Mouse (Mus musculus): ENCODE results near the gene Tfrc. TPM values are rescaled to one million over a fixed set of nuclear protein-coding genes. Genes with fewer than 3 reads are reported as not detected.
A peak's percentile ranks its signal among the peaks of the same experiment; 100 is the strongest.

Tfrc gene
- polyA plus RNA-seq, 1 experiment from 2014 or later = 73.6 TPM

DNA sequence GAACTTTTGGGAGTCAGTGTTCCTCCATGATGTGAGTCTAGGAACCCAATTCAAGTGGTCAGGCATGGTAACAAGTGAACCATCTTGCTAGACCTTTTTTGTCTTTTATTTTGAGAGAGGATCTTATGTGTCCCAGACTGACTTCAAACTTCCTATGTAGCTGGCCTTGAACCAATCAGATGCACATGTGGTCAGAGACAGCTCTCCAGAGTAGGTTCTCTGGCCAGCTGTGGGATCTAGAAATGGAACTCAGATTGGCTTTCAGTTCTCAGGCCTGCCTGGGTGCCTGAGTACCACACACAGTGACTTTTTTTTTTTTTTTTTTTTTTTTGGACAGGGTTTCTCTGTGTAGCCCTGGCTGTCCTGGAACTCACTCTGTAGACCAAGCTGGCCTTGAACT lies 39.0 kb downstream of the Tfrc start:
- no peak overlapping the region for H3K4me2 ChIP-seq (ENCODE audit: low read depth, low read length, severe bottlenecking)
- H3K27me3 ChIP-seq (ENCODE audit: control insufficient read depth, insufficient read depth, low read length) = no peaks in the 10 kb centered on the region
- H3K4me3 ChIP-seq (ENCODE audit: low read depth, low read length) = no peak overlapping the region
- H3K4me1 ChIP-seq (replicated peaks; ENCODE audit: control insufficient read depth, insufficient read depth, low read length) = peaks cover 14% of the 10 kb centered on the region
- no peaks in the 10 kb centered on the region for H3K36me3 ChIP-seq (ENCODE audit: control insufficient read depth, insufficient read depth, low read length)
- H3K27ac ChIP-seq (ENCODE audit: low read depth, low read length) = no peak overlapping the region
- no peak for ATAC-seq (replicated peaks; ENCODE audit: low FRiP score)
- DNase-seq (ENCODE audit: low spot score) = no peak
- H3K9me3 ChIP-seq (ENCODE audit: control insufficient read depth, low read length) = no peaks in the 10 kb centered on the region
- H3K9ac ChIP-seq (ENCODE audit: low read length) = no peak overlapping the region

DNA sequence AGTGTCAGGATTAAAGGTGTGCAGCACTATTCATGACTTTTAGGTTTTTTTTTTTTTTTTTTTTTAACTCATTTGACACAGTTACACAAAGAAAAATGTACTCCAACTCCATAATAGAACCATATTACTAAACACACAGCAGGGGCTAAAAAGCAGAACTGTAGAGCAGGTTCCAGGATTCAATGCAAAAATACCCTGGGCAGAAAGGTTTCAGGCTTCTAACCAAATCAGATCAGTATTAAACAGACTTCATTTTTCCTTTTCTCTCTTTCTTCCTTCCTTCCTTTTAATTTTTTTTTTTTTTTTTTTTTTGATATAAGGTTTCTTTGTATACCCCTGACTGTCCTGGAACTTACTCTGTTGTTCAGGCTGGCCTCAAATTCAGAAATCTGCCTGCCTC lies 41.7 kb downstream of the Tfrc start:
- peaks cover 8% of the 10 kb centered on the region for H3K4me1 ChIP-seq (replicated peaks; ENCODE audit: control insufficient read depth, insufficient read depth, low read length)
- no peaks in the 10 kb centered on the region for H3K9me3 ChIP-seq (ENCODE audit: control insufficient read depth, low read length)
- H3K36me3 ChIP-seq (ENCODE audit: control insufficient read depth, insufficient read depth, low read length) = no peaks in the 10 kb centered on the region
- DNase-seq (ENCODE audit: low spot score) = no peak
- no peak overlapping the region for H3K4me3 ChIP-seq (ENCODE audit: low read depth, low read length)
- ATAC-seq (replicated peaks; ENCODE audit: low FRiP score) = no peak
- H3K27me3 ChIP-seq (ENCODE audit: control insufficient read depth, insufficient read depth, low read length) = no peaks in the 10 kb centered on the region
- H3K9ac ChIP-seq (ENCODE audit: low read length) = no peak overlapping the region
- no peak overlapping the region for H3K27ac ChIP-seq (ENCODE audit: low read depth, low read length)
- H3K4me2 ChIP-seq (ENCODE audit: low read depth, low read length, severe bottlenecking) = no peak overlapping the region

DNA sequence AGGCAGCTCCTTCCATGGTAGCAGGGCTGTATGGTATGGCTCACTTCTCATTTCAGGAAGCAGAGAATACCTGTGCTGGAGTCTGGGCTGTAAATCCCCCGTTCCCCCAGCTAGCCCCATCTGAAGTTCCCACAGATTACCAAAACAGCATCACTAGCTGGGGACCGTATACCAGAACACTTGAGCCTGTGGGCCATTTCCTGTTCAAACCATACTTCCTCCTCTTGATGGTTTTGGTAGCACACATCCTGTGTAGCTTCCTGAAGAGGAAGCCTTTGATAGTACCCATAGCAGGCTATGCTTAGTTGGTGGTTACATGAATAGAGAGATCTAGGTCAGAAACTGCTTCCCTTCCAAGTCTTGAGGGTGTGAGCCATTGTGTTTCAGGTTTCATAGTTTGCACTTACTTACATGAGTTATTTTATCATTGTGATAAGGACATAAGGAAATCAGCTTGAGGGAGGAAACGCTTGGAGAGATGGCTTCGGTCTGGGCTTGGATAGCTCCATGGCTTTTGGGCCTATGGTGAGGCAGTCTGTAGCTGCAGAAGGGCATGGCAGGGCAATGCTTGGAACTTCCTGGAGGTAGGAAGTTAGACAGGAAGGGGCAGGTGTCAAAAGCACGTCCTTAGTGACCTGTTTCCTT lies 42.4 kb downstream of the Tfrc start:
- 89% methylated on average over 5 of the region's 5 CpGs for WGBS
- DNase-seq (ENCODE audit: low spot score) = peak; percentile 29

DNA sequence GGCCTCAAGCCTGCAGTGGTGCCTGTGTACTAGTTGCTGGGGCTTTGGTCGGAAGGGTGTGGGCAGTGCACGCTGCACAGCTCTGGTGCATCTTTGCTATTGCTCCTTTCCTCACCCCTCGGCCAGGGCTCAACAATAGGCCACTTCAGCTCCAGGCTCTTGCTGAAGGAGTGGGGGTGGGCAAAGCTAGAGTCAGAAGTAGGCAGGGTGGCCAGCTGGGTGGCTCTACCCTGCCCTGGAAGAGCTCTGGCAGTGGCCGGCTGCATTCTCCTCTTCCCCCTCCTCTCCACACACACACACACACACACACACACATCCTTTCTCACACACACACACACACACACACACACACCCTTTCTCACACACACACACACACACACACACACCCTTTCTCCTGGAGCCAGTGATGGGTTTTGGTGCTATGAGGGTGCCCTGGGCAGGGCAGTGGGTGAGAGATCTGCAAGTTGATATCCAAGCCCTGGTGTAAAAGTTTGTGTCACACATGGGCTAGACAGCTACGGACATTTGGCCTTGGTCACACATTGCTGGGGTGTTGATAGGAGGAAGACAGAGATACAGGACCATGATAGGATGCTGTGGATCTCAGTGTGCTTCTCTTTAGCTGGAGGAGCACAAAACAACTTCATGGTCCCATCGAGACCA lies 45.5 kb downstream of the Tfrc start:
- 75% methylated on average over 6 of the region's 6 CpGs for WGBS
- no peak for ATAC-seq (replicated peaks; ENCODE audit: low FRiP score)
- H3K9me3 ChIP-seq (ENCODE audit: control insufficient read depth, low read length) = no peaks in the 10 kb centered on the region

More for the DNA sequence above, 42.4 kb downstream of the Tfrc start:
- Histone ChIP-seq H3K9me3 (ENCODE audit: control insufficient read depth, low read length) (no peaks in the 10 kb centered on the region), H3K4me1 (replicated peaks; ENCODE audit: control insufficient read depth, insufficient read depth, low read length) (peaks cover 2% of the 10 kb centered on the region; the same call in 1 of the 2 replicates), H3K27ac (ENCODE audit: low read depth, low read length) (no peak overlapping the region), H3K4me2 (ENCODE audit: low read depth, low read length, severe bottlenecking) (no peak overlapping the region), H3K27me3 (ENCODE audit: control insufficient read depth, insufficient read depth, low read length) (no peaks in the 10 kb centered on the region), H3K4me3 (ENCODE audit: low read depth, low read length) (no peak overlapping the region), H3K9ac (ENCODE audit: low read length) (no peak overlapping the region), H3K36me3 (ENCODE audit: control insufficient read depth, insufficient read depth, low read length) (no peaks in the 10 kb centered on the region)
- ATAC-seq (replicated peaks; ENCODE audit: low FRiP score) = no peak

DNA sequence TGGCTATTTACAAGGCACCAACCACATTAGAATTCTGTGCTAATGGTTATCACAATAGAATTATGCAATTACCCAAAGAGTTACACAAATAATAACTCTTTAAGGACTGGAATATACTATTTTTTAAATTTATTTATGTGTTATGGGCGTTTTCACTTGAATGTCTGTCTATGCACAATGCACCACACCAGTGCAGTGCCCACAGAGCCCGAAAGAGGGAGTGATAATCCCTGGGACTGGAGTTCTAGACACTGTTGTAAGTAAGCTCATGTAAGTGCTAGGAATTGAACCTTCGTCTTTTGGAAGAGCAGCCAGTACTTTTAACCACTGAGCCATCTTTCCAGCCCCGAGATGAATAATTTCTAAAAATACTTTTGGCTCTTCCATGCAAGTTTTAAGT lies 46.8 kb downstream of the Tfrc start:
- ATAC-seq (replicated peaks; ENCODE audit: low FRiP score) = no peak
- no peak for DNase-seq (ENCODE audit: low spot score)
- no peak overlapping the region for H3K4me2 ChIP-seq (ENCODE audit: low read depth, low read length, severe bottlenecking)
- no peak overlapping the region for H3K9ac ChIP-seq (ENCODE audit: low read length)
- no peaks in the 10 kb centered on the region for H3K9me3 ChIP-seq (ENCODE audit: control insufficient read depth, low read length)
- peaks cover 12% of the 10 kb centered on the region; the same call in 1 of the 2 replicates for H3K4me1 ChIP-seq (replicated peaks; ENCODE audit: control insufficient read depth, insufficient read depth, low read length)
- 87% methylated on average over 4 of the region's 4 CpGs for WGBS
- no peaks in the 10 kb centered on the region for H3K36me3 ChIP-seq (ENCODE audit: control insufficient read depth, insufficient read depth, low read length)
- no peaks in the 10 kb centered on the region for H3K27me3 ChIP-seq (ENCODE audit: control insufficient read depth, insufficient read depth, low read length)
- no peak overlapping the region for H3K4me3 ChIP-seq (ENCODE audit: low read depth, low read length)
- H3K27ac ChIP-seq (ENCODE audit: low read depth, low read length) = no peak overlapping the region

More for the DNA sequence above, 45.5 kb downstream of the Tfrc start:
- H3K9ac ChIP-seq (ENCODE audit: low read length) = no peak overlapping the region
- no peaks in the 10 kb centered on the region for H3K27me3 ChIP-seq (ENCODE audit: control insufficient read depth, insufficient read depth, low read length)
- DNase-seq (ENCODE audit: low spot score) = no peak
- H3K36me3 ChIP-seq (ENCODE audit: control insufficient read depth, insufficient read depth, low read length) = no peaks in the 10 kb centered on the region
- no peak overlapping the region for H3K4me2 ChIP-seq (ENCODE audit: low read depth, low read length, severe bottlenecking)
- no peak overlapping the region for H3K27ac ChIP-seq (ENCODE audit: low read depth, low read length)
- peaks cover 5% of the 10 kb centered on the region; the same call in 1 of the 2 replicates for H3K4me1 ChIP-seq (replicated peaks; ENCODE audit: control insufficient read depth, insufficient read depth, low read length)
- H3K4me3 ChIP-seq (ENCODE audit: low read depth, low read length) = no peak overlapping the region

DNA sequence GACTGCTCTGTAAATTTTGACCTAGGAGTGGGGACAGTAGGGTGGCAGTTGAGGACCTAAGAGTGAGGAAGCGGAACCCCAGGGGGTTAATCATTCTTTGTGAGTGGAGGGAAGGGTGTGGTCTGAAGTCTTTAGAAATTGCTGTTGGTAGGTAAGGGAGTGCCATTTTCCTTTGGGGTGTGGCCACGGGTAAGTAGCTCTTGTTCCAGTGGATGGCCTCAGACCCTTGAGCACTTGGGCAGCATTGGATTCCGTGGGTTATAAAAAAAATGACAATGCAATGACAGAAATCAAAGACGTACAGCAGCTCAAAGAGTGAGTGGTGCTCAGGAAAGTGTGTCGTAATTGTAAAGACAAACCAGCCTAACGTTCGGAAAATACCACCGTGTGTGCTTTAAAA lies 47.6 kb downstream of the Tfrc start:
- WGBS = 89% methylated on average over 8 of the region's 8 CpGs
- DNase-seq (ENCODE audit: low spot score) = no peak
- no peak for ATAC-seq (replicated peaks; ENCODE audit: low FRiP score)

DNA sequence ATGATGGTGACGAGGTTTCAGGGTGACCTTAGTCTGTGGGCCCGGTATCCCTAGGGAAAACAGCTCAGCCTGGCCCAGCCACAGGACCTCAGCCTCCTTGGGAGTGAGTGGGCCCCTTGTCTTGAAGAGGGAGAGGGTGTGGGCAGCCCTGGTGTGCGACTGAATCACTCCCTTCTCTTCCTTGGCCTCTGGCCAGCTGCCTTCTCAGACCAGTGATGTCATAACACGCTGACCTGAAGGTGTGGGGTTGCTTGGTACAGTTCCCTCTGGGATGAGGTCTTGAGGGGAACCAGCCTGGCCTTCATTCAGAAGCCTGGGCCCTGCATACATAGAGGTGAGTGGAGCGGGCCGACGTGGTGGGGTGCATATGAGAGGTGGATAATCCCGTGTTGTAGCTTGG lies 48.1 kb downstream of the Tfrc start:
- 89% methylated on average over 8 of the region's 8 CpGs for WGBS
- peaks cover 23% of the 10 kb centered on the region; the same call in 1 of the 2 replicates for H3K4me1 ChIP-seq (replicated peaks; ENCODE audit: control insufficient read depth, insufficient read depth, low read length)

More for the DNA sequence above, 47.6 kb downstream of the Tfrc start:
- Histone ChIP-seq H3K9me3 (ENCODE audit: control insufficient read depth, low read length) (no peaks in the 10 kb centered on the region), H3K4me3 (ENCODE audit: low read depth, low read length) (no peak overlapping the region), H3K9ac (ENCODE audit: low read length) (no peak overlapping the region), H3K27ac (ENCODE audit: low read depth, low read length) (no peak overlapping the region), H3K36me3 (ENCODE audit: control insufficient read depth, insufficient read depth, low read length) (no peaks in the 10 kb centered on the region), H3K27me3 (ENCODE audit: control insufficient read depth, insufficient read depth, low read length) (no peaks in the 10 kb centered on the region), H3K4me2 (ENCODE audit: low read depth, low read length, severe bottlenecking) (no peak overlapping the region), H3K4me1 (replicated peaks; ENCODE audit: control insufficient read depth, insufficient read depth, low read length) (peaks cover 20% of the 10 kb centered on the region; the same call in 1 of the 2 replicates)

DNA sequence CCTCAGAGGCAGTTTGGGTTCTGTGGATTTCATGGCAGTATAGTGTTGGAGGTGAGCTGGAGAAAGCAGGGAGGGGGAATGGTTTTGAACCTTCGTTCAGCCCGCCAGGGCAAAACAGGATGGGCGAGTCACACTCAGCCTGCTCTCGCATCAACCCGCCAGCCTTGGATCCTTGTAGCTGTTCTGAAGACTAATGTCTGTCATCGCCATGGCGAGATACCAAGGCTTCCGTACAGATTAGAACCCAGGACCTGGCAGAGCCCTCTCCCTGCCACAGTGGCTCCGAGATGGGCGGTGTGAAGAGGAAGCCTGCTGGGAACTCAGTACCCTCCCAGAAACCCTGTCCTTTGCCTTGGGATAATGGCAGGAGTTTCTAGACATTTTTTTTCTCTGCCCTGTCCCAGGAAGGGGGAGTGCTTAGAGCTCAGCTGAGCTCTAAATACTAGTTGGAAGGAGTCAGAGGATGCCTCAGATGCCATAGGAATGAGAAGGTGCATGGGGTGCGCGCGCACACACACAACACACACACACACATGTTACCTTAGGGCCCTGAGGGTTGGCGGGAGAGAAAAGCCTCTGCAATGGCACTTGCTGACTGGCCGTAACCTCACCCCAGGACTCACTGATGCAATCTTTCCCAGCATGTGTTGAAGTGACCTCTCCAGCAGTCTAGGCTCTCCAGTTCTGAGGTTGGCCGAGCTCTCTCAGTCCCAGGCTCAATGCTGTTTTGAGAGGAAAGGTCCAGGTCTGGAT lies 49.0 kb downstream of the Tfrc start:
- H3K4me1 ChIP-seq (replicated peaks; ENCODE audit: control insufficient read depth, insufficient read depth, low read length) = peaks cover 27% of the 10 kb centered on the region; the same call in 1 of the 2 replicates
- no peak for ATAC-seq (replicated peaks; ENCODE audit: low FRiP score)

More for the DNA sequence above, 48.1 kb downstream of the Tfrc start:
- DNase-seq (ENCODE audit: low spot score) = no peak
- Histone ChIP-seq H3K27ac (ENCODE audit: low read depth, low read length) (no peak overlapping the region), H3K4me2 (ENCODE audit: low read depth, low read length, severe bottlenecking) (no peak overlapping the region), H3K9me3 (ENCODE audit: control insufficient read depth, low read length) (no peaks in the 10 kb centered on the region), H3K4me3 (ENCODE audit: low read depth, low read length) (no peak overlapping the region), H3K36me3 (ENCODE audit: control insufficient read depth, insufficient read depth, low read length) (no peaks in the 10 kb centered on the region), H3K27me3 (ENCODE audit: control insufficient read depth, insufficient read depth, low read length) (no peaks in the 10 kb centered on the region), H3K9ac (ENCODE audit: low read length) (no peak overlapping the region)
- no peak for ATAC-seq (replicated peaks; ENCODE audit: low FRiP score)

More for the DNA sequence above, 49.0 kb downstream of the Tfrc start:
- Histone ChIP-seq H3K27ac (ENCODE audit: low read depth, low read length) (no peak overlapping the region), H3K4me2 (ENCODE audit: low read depth, low read length, severe bottlenecking) (no peak overlapping the region), H3K4me3 (ENCODE audit: low read depth, low read length) (no peak overlapping the region), H3K9me3 (ENCODE audit: control insufficient read depth, low read length) (no peaks in the 10 kb centered on the region), H3K9ac (ENCODE audit: low read length) (no peak overlapping the region), H3K36me3 (ENCODE audit: control insufficient read depth, insufficient read depth, low read length) (no peaks in the 10 kb centered on the region), H3K27me3 (ENCODE audit: control insufficient read depth, insufficient read depth, low read length) (no peaks in the 10 kb centered on the region)
- no peak for DNase-seq (ENCODE audit: low spot score)
- 93% methylated on average over 16 of the region's 16 CpGs for WGBS
